Mouse (Mus musculus) retina, adult 2 months (tissue): ENCODE measurements around the gene Fam168a.
"Not testable (repeated sequence)": the region's sequence is repeated elsewhere in the genome, so short reads cannot be mapped to it uniquely, and the experiment has no call there.

Experiments used
- DNase-seq: peaks from one replicate; pipeline ENCODE4 v3.0.0-alpha.2; 2012; ENCODE audit warnings: low read depth, low spot score

The Fam168a gene

GRCm38 (mm10) chr7:100699771-100700770, 6.4 kb upstream of the Fam168a start:
- DNase-seq, result no peak

- DNase-seq, result no peak
These were observed 547 bp downstream of the Fam168a start for GRCm38 (mm10) chr7:100706883-100707480.

GRCm38 (mm10) chr7:100718741-100719140, 12.3 kb downstream of the Fam168a start:
- DNase-seq, result no peak

- DNase-seq, result no peak
These were observed 15.8 kb downstream of the Fam168a start for GRCm38 (mm10) chr7:100722268-100722667.

- DNase-seq, result no peak
These were observed 17.2 kb downstream of the Fam168a start for GRCm38 (mm10) chr7:100723453-100724294.

GRCm38 (mm10) chr7:100727538-100728085, 21.2 kb downstream of the Fam168a start:
- no peak for DNase-seq

- no peak for DNase-seq
These were observed 23.3 kb downstream of the Fam168a start for GRCm38 (mm10) chr7:100729778-100730177.

GRCm38 (mm10) chr7:100732341-100733050, 26.1 kb downstream of the Fam168a start:
- no peak for DNase-seq

GRCm38 (mm10) chr7:100733051-100733813, 26.8 kb downstream of the Fam168a start:
- DNase-seq, result no peak

- no peak for DNase-seq
These were observed 27.8 kb downstream of the Fam168a start for GRCm38 (mm10) chr7:100734201-100734600.

GRCm38 (mm10) chr7:100734905-100735304, 28.5 kb downstream of the Fam168a start:
- not testable (repeated sequence) for DNase-seq

- DNase-seq, result no peak
These were observed 29.7 kb downstream of the Fam168a start for GRCm38 (mm10) chr7:100736131-100736530.

GRCm38 (mm10) chr7:100744372-100744771, 37.9 kb downstream of the Fam168a start:
- DNase-seq, result no peak

GRCm38 (mm10) chr7:100750101-100750500, 43.7 kb downstream of the Fam168a start:
- DNase-seq, result no peak

- DNase-seq, result no peak
These were observed 52.3 kb downstream of the Fam168a start for GRCm38 (mm10) chr7:100758718-100759117.

- DNase-seq, result no peak
These were observed 56.3 kb downstream of the Fam168a start for GRCm38 (mm10) chr7:100762726-100763125.

GRCm38 (mm10) chr7:100767568-100767967, 61.1 kb downstream of the Fam168a start:
- DNase-seq, result no peak

GRCm38 (mm10) chr7:100768009-100768408, 61.6 kb downstream of the Fam168a start:
- no peak for DNase-seq

GRCm38 (mm10) chr7:100769534-100770083, 63.2 kb downstream of the Fam168a start:
- DNase-seq, result no peak
